Mouse (Mus musculus): Measurements from ENCODE around the gene Glp2r.

DNA sequence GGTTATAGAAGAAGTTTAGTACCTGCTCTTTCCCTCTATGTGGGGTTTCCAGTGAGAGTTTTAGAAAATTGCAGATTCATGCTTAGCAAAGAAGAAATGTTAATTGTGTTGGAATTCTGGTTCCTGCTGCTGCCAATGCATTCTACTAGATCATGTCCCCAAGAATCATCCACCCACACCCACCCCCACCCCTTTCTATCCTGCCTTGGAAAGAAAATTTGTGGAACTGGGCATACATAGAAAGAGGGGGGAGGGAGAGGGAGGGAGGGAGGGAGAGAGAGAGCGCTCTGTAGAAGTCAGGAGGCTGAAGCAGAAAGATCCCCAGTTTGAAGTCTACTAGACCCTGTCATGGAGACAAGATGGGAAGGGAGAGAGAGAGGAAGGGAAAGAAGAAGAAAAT is 14.7 kb downstream of the Glp2r start:
- no peak for TF ChIP-seq CTCF (IDR thresholded peaks at IDR 0.05; ENCODE audit: control insufficient read depth, insufficient read depth, insufficient read length)
- no peak for TF ChIP-seq MYOG (IDR thresholded peaks at IDR 0.05; ENCODE audit: control insufficient read depth, extremely low read depth, insufficient read length)
- TF ChIP-seq USF1 (IDR thresholded peaks at IDR 0.05; ENCODE audit: low read depth) = no peak
- no peak for TF ChIP-seq CEBPB (IDR thresholded peaks at IDR 0.05; ENCODE audit: low read depth)
- no peak for TF ChIP-seq MAX (IDR thresholded peaks at IDR 0.05)
- no peak for TF ChIP-seq FOSL1 (IDR thresholded peaks at IDR 0.05; ENCODE audit: insufficient read depth, low read length, poor library complexity, severe bottlenecking)
- TF ChIP-seq MYOD1 (IDR thresholded peaks at IDR 0.05; ENCODE audit: control insufficient read depth, insufficient read length, low read depth) = no peak

Measured in C2C12 (cell line).